Mouse (Mus musculus): Measurements from ENCODE around the gene Nutf2. TPM values are rescaled to one million over a fixed set of nuclear protein-coding genes. Genes with fewer than 3 reads are reported as not detected.

Nutf2 gene
- polyA plus RNA-seq, 1 experiment from 2014 or later, result 418 TPM

DNA sequence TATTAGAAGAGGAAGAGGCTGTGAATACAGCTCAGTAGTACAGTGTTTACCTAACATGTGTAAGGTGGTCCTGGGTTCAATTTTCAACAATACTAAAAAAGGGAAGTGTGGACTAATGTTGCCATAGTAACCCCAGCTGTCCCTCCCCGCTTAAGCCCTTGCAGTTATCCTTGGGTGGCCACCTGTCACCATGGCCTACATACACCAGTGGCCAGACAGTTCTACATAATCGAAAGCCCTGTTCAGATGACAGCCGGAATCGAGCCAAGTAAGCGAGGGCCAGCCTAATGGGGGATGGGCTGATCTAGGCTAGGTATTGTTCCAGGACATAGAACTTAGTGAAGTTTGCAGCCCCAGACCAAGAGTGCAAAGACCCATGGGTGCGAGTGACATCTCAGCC is 23.4 kb upstream of the Nutf2 start:
- H3K4me3 ChIP-seq, result no peak overlapping the region
- H3K4me1 ChIP-seq, result peaks cover 10% of the 10 kb centered on the region; the same call in 1 of the 2 replicates
- H3K36me3 ChIP-seq, result peaks cover 12% of the 10 kb centered on the region
- no peaks in the 10 kb centered on the region for H3K27me3 ChIP-seq (ENCODE audit: low read depth, poor library complexity, severe bottlenecking)
- no peak overlapping the region for H3K27ac ChIP-seq (replicated peaks)
- H3K9me3 ChIP-seq (replicated peaks), result no peaks in the 10 kb centered on the region
- no peak for DNase-seq (ENCODE audit: low spot score)
- 83% methylated on average over 6 of the region's 6 CpGs for WGBS

DNA sequence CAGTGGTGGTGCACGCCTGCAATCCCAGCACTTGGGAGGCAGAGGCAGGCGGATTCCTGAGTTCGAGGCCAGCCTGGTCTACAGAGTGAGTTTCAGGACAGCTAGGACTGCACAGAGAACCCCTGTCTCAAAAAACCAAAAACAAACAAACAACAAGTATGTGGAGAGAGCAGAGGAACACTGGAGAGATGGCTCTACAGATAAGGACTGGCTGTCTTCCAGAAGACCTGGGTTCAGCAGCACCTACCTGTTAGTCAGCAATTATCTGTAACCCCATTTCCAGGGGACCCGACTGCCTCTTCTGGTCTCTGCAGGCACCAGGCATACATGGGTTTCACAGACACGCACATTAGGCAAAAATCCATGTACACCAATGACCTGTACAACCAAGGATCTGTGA is 21.2 kb upstream of the Nutf2 start:
- Histone ChIP-seq H3K4me3 (no peak overlapping the region), H3K27me3 (ENCODE audit: low read depth, poor library complexity, severe bottlenecking) (no peaks in the 10 kb centered on the region), H3K9me3 (replicated peaks) (no peaks in the 10 kb centered on the region), H3K27ac (replicated peaks) (no peak overlapping the region), H3K4me1 (peaks cover 10% of the 10 kb centered on the region; the same call in 1 of the 2 replicates), H3K36me3 (peaks cover 33% of the 10 kb centered on the region)
- 90% methylated on average over 5 of the region's 5 CpGs for WGBS
- no peak for DNase-seq (ENCODE audit: low spot score)

DNA sequence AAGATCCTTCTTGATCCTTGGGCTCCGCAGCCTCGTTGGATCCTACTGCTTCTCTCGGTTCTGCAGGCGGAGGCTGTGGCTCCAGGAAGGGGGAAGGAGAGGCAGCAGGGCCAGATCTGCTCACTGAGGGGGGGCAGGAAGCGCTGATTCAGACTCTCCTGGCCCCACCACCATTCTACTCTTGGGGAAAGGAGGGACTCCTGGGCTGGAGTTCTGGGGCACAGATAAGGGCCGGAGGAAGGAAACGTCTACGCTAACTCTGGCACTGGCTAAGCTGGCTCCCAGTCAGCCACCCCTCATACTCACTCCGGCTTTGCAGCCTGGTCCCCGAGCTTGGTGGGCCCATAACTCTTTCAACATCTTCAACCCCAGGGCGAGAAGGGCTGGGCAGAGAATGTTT is 13.7 kb upstream of the Nutf2 start:
- H3K4me1 ChIP-seq, result peaks cover 13% of the 10 kb centered on the region
- no peak for DNase-seq (ENCODE audit: low spot score)
- no peak overlapping the region for H3K4me3 ChIP-seq
- no peaks in the 10 kb centered on the region for H3K27me3 ChIP-seq (ENCODE audit: low read depth, poor library complexity, severe bottlenecking)
- H3K27ac ChIP-seq (replicated peaks), result no peak overlapping the region
- no peaks in the 10 kb centered on the region for H3K9me3 ChIP-seq (replicated peaks)
- H3K36me3 ChIP-seq, result peaks cover 80% of the 10 kb centered on the region
- WGBS, result 90% methylated on average over 11 of the region's 11 CpGs

DNA sequence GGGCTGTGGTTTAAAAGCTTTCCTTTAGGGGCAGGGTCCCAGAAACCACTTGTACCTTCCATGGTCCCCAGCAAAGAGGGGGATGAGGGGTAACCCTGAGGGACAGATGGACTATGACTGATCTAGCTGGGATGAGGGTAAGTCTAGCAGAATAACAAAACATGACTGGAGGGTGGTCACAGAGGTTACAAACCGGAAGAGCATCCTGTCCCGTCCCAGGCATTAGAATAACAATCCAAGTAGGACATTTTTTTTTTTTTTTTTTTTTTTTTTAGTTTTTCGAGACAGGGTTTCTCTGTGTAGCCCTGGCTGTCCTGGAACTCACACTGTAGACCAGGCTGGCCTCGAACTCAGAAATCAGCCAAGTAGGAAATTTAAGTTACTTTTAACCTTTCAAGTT is 10.4 kb upstream of the Nutf2 start:
- DNase-seq (ENCODE audit: low spot score), result no peak
- H3K27me3 ChIP-seq (ENCODE audit: low read depth, poor library complexity, severe bottlenecking), result no peaks in the 10 kb centered on the region
- H3K27ac ChIP-seq (replicated peaks), result no peak overlapping the region
- no peaks in the 10 kb centered on the region for H3K9me3 ChIP-seq (replicated peaks)
- WGBS, result 89% methylated on average over 4 of the region's 4 CpGs
- H3K4me3 ChIP-seq, result no peak overlapping the region
- peaks cover 17% of the 10 kb centered on the region for H3K4me1 ChIP-seq
- H3K36me3 ChIP-seq, result peaks cover 47% of the 10 kb centered on the region

DNA sequence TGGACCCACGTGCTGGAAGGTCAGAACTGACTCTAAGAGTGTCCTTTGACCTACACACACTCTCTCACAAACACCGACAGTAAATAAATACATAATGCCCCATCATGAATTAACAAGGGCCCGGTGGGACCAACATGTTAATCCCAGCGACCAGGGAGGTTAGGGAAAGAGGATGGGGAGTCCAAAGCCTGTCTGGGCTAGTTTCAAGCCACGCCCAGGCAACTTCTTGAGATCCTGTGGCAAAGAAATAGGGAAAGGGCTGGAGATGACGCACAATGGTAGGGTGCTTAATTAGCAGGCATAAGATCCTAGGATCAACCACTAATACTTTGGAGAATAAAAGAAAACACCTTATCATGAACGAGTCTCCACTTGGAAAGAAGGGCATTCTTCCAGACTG is 9.8 kb upstream of the Nutf2 start:
- Histone ChIP-seq H3K36me3 (peaks cover 41% of the 10 kb centered on the region), H3K27me3 (ENCODE audit: low read depth, poor library complexity, severe bottlenecking) (no peaks in the 10 kb centered on the region), H3K9me3 (replicated peaks) (no peaks in the 10 kb centered on the region), H3K4me3 (peak overlapping the region; percentile 83), H3K4me1 (peaks cover 23% of the 10 kb centered on the region), H3K27ac (replicated peaks) (no peak overlapping the region)
- 84% methylated on average over 7 of the region's 7 CpGs for WGBS
- no peak for DNase-seq (ENCODE audit: low spot score)

DNA sequence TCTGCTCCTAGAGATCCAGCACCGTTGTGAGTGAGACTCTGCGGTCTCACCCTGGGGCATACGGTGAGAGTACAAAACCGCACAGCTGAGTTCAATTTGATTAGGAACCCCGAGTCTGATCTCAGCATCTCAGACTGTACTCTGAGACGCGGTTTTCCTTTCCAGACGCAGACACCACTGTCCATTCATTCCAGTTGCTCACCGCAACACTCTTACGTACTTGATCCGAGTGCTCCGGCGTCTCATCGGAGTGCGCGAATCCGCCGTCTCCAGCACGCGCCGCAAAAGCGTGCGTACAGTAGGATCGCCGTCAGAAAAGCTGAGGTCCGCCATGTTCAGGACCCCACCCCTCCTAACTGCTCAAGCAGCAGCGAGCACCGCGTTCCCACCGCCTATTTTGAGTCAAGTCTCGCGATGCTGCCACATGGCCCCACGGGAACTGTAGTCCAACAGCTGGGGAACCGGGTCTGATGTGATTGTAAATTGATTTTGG is 8.7 kb upstream of the Nutf2 start:
- Histone ChIP-seq H3K27me3 (ENCODE audit: low read depth, poor library complexity, severe bottlenecking) (no peaks in the 10 kb centered on the region), H3K9me3 (replicated peaks) (no peaks in the 10 kb centered on the region), H3K36me3 (peaks cover 30% of the 10 kb centered on the region), H3K27ac (replicated peaks) (peak overlapping the region; percentile 87), H3K4me3 (peak overlapping the region; percentile 83), H3K4me1 (peaks cover 34% of the 10 kb centered on the region)
- DNase-seq (ENCODE audit: low spot score), result peak; percentile 92
- WGBS, result under 1% methylated on average over 34 of the region's 34 CpGs

DNA sequence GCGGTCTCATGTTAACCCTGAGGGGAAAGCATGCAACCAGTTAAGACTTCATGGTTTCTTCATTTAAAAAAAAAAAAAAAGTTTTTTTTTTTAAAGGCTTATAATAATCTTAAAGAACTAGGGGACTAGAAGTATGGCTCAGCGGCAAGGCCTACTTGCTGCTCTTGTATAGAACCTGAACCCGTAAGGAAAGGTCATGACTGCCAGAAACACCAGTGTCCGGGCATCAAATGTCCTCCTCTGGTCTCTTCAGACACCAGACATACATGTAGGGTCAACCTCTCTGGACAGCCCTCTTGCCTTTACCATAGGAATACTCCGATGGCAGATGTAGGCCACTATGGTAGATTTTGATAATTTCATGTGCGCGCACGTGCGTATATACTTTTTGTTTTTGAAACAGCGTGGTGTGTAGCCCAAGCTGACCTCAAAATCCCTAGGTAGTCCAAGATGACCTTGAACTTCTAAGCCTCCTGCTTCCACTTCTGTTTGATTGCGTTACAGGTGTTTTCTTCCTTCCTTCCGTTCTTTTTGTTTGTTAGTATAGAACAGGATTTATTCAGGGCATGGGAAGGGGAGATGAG is 8.1 kb upstream of the Nutf2 start:
- H3K9me3 ChIP-seq (replicated peaks), result no peaks in the 10 kb centered on the region
- H3K36me3 ChIP-seq, result peaks cover 28% of the 10 kb centered on the region
- 81% methylated on average over 12 of the region's 12 CpGs for WGBS
- no peaks in the 10 kb centered on the region for H3K27me3 ChIP-seq (ENCODE audit: low read depth, poor library complexity, severe bottlenecking)
- DNase-seq (ENCODE audit: low spot score), result no peak
- no peak overlapping the region for H3K27ac ChIP-seq (replicated peaks)
- peaks cover 39% of the 10 kb centered on the region for H3K4me1 ChIP-seq
- H3K4me3 ChIP-seq, result peak overlapping the region; percentile 83

DNA sequence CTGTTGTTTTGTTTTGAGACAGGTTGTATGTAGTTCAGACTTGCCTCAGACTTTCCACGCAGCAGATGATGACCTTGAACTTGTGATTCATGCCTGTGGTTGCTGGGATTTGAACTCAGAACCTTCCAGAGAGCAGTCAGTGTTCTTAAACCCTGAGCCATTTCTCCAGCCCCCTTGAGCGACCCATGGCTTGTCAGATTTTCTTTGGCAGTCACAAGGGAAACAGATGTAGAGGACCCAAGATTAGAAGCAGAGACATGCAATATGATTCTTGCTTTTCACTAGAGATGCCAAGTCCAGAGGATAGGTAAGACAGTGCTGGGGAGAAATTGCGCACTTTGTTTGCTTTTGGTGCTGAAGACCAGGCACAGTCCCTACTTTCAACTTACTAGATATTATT is 7.2 kb upstream of the Nutf2 start, which contains the start of gene Cenpt:
Gene Cenpt, minus strand, starts transcription at position 101 of the 400 bp plus-strand sequence.
- H3K27me3 ChIP-seq (ENCODE audit: low read depth, poor library complexity, severe bottlenecking), result no peaks in the 10 kb centered on the region
- H3K9me3 ChIP-seq (replicated peaks), result no peaks in the 10 kb centered on the region
- no peak for DNase-seq (ENCODE audit: low spot score)
- H3K27ac ChIP-seq (replicated peaks), result no peak within 1 kb of the TSS
- H3K4me1 ChIP-seq, result peaks cover 49% of the 10 kb centered on the region
- H3K4me3 ChIP-seq, result peak within 1 kb of the TSS; percentile 83; the same call in 1 of the 2 replicates
- WGBS, result 94% methylated on average over 3 of the region's 3 CpGs
- peaks cover 28% of the 10 kb centered on the region for H3K36me3 ChIP-seq

DNA sequence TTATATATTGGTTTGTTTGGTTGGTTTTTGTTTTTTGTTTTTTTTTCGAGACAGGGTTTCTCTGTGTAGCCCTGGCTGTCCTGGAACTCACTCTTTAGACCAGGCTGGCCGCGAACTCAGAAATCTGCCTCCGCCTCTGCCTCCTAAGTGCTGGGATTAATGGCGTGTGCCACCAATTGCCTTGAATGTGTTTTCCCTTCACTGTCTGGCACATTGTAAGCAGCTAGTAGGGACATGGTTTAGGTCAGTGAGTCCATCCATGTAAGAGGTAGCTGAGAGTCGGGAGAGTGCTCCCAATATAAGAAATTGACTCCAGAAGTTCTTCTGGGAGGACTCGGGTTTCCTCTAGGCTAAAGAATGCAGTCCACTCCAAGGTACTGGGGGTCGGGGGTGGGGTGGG is 6.1 kb upstream of the Nutf2 start:
- WGBS, result 28% methylated on average over 8 of the region's 8 CpGs
- H3K4me1 ChIP-seq, result peaks cover 58% of the 10 kb centered on the region
- H3K9me3 ChIP-seq (replicated peaks), result no peaks in the 10 kb centered on the region
- peak overlapping the region; percentile 94 for H3K27ac ChIP-seq (replicated peaks)
- no peak for DNase-seq (ENCODE audit: low spot score)
- H3K4me3 ChIP-seq, result peak overlapping the region; percentile 88
- no peaks in the 10 kb centered on the region for H3K27me3 ChIP-seq (ENCODE audit: low read depth, poor library complexity, severe bottlenecking)
- peaks cover 25% of the 10 kb centered on the region for H3K36me3 ChIP-seq

DNA sequence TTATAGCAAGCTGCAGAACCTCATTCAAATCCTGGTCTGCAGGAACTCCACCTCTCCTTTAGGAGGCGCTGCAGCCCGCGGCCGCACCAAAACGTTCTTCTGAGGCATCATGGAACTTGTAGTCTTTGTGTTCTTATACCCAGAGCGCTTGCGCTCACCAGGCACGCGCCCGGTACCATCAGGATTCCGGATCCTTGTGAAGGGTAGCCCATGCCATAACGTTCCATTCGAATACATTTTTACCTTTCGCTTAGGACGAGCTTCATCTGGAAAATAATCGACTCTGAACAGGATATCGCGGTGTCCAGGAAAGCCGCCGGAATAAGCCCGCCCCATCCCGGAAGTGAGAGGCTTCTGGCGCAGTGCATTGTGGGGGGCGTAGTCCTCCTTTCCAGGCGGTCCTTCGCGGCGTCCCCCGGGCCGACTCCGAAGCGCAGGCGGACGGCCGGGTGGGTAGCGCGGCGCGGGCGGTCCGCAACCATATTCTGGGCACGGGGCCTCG is 5.6 kb upstream of the Nutf2 start, which contains the start of gene Thap11:
Gene Thap11, plus strand, starts transcription at position 418 of the 502 bp plus-strand sequence.
- H3K9me3 ChIP-seq (replicated peaks), result no peaks in the 10 kb centered on the region
- under 1% methylated on average over 43 of the region's 43 CpGs for WGBS
- H3K27me3 ChIP-seq (ENCODE audit: low read depth, poor library complexity, severe bottlenecking), result no peaks in the 10 kb centered on the region
- H3K36me3 ChIP-seq, result peaks cover 21% of the 10 kb centered on the region
- H3K4me3 ChIP-seq, result peak within 1 kb of the TSS; percentile 88
- peak; percentile 96 for DNase-seq (ENCODE audit: low spot score)
- peaks cover 63% of the 10 kb centered on the region for H3K4me1 ChIP-seq
- H3K27ac ChIP-seq (replicated peaks), result peak within 1 kb of the TSS; percentile 94

DNA sequence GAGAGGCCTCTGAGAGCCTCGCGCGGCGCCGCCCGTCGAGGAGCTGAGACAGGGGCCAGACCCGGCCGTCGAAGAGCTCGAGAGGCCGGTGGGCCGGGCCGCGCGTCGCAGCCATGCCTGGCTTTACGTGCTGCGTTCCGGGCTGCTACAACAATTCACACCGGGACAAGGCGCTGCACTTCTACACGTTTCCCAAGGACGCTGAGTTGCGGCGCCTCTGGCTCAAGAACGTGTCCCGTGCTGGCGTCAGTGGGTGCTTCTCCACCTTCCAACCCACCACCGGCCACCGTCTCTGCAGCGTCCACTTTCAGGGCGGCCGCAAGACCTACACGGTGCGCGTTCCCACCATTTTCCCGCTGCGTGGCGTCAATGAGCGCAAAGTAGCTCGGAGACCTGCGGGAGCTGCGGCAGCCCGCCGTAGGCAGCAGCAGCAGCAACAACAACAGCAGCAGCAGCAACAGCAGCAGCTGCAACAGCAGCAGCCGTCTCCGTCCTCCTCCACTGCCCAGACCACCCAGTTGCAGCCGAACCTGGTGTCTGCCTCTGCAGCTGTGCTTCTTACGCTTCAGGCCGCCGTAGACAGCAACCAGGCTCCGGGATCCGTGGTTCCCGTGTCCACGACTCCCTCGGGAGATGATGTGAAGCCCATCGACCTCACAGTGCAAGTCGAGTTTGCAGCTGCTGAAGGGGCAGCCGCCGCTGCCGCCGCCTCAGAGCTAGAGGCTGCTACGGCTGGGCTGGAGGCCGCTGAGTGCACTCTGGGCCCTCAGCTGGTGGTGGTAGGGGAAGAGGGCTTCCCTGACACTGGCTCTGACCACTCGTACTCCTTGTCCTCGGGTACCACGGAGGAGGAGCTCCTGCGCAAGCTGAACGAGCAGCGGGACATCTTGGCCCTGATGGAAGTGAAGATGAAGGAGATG is 4.9 kb upstream of the Nutf2 start:
- Histone ChIP-seq H3K27ac (replicated peaks) (peak overlapping the region; percentile 94), H3K4me3 (peak overlapping the region; percentile 88), H3K27me3 (ENCODE audit: low read depth, poor library complexity, severe bottlenecking) (no peaks in the 10 kb centered on the region), H3K4me1 (peaks cover 67% of the 10 kb centered on the region), H3K36me3 (peaks cover 24% of the 10 kb centered on the region), H3K9me3 (replicated peaks) (no peaks in the 10 kb centered on the region)
- DNase-seq (ENCODE audit: low spot score), result no peak
- under 1% methylated on average over 71 of the region's 71 CpGs for WGBS

DNA sequence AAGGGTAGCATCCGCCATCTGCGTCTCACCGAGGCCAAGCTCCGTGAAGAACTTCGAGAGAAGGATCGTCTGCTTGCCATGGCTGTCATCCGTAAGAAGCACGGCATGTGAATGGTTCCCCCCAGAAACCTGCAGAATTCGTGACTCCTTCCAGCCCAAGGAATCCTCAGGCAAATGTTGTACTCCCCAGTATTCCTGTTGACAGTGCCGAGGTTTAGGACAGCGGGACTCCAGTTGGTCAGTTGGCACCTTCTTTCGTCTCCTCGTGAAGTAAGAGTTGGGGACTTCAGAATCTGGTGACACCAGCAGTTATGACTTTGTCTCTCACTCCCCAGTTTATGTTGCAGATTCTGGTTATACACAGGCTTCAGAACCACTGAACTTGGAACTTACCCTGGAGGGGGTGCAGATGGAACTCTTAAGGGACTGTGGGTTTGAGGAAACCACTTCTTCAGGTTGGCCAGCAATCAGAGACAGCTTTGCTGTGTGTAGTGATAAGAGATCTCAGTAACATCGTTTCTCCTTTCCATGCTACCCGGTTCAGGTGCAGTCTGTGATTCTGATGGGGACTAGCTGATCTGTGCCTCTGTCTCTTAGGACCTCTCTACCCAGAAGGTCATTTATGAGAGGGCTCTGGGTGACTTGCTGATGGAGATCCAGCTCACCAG is 4.1 kb upstream of the Nutf2 start:
- Histone ChIP-seq H3K4me1 (peaks cover 62% of the 10 kb centered on the region), H3K4me3 (peak overlapping the region; percentile 88), H3K27ac (replicated peaks) (peak overlapping the region; percentile 94), H3K9me3 (replicated peaks) (no peaks in the 10 kb centered on the region), H3K27me3 (ENCODE audit: low read depth, poor library complexity, severe bottlenecking) (no peaks in the 10 kb centered on the region), H3K36me3 (peaks cover 26% of the 10 kb centered on the region)
- 31% methylated on average over 15 of the region's 15 CpGs for WGBS
- no peak for DNase-seq (ENCODE audit: low spot score)
